Mouse (Mus musculus): ENCODE measurements around the gene Zfp788.
A peak's percentile ranks its signal among the peaks of the same experiment; 100 is the strongest.
"Not testable (repeated sequence)": the region's sequence is repeated elsewhere in the genome, so short reads cannot be mapped to it uniquely, and the experiment has no call there.

The Zfp788 gene

GRCm38 (mm10) chr7:41632409-41633220 lies at the start of gene Zfp788:
Gene Zfp788, plus strand, starts transcription at chr7:41633203.
- DNase-seq (ENCODE audit: low read depth, low spot score) = peak; percentile 93

- DNase-seq (ENCODE audit: low read depth, low spot score) = not testable (repeated sequence)
Observed at GRCm38 (mm10) chr7:41587831-41588230, 45.2 kb upstream of the Zfp788 start.

GRCm38 (mm10) chr7:41598615-41599014 lies 34.4 kb upstream of the Zfp788 start:
- DNase-seq (ENCODE audit: low read depth, low spot score) = no peak

GRCm38 (mm10) chr7:41599034-41599813 lies 33.8 kb upstream of the Zfp788 start, which contains the start of gene 2610021A01Rik:
Gene 2610021A01Rik, plus strand, starts transcription at chr7:41599230.
- peak; percentile 95 for DNase-seq (ENCODE audit: low read depth, low spot score)

- DNase-seq (ENCODE audit: low read depth, low spot score) = peak; percentile 19
Observed at GRCm38 (mm10) chr7:41599932-41600548, 33.0 kb upstream of the Zfp788 start.

- no peak for DNase-seq (ENCODE audit: low read depth, low spot score)
Observed at GRCm38 (mm10) chr7:41611654-41612053, 21.3 kb upstream of the Zfp788 start.

GRCm38 (mm10) chr7:41616241-41616640 lies 16.8 kb upstream of the Zfp788 start:
- not testable (repeated sequence) for DNase-seq (ENCODE audit: low read depth, low spot score)

GRCm38 (mm10) chr7:41633221-41633984 lies 400 bp downstream of the Zfp788 start:
- peak; percentile 95 for DNase-seq (ENCODE audit: low read depth, low spot score)

GRCm38 (mm10) chr7:41674326-41674725 lies 41.3 kb downstream of the Zfp788 start:
- DNase-seq (ENCODE audit: low read depth, low spot score) = not testable (repeated sequence)
